Mouse (Mus musculus): Measurements from ENCODE around the gene Ccnt1. TPM values are rescaled to one million over a fixed set of nuclear protein-coding genes. Genes with fewer than 3 reads are reported as not detected.
"Not testable (repeated sequence)": the region's sequence is repeated elsewhere in the genome, so short reads cannot be mapped to it uniquely, and the experiment has no call there.

Ccnt1 gene
- total RNA-seq, 1 experiment from 2014 or later: 57.3 TPM

- DNase-seq: no peak
Measured at GRCm38 (mm10) chr15:98545151-98545550, 25.6 kb downstream of the Ccnt1 start.

- DNase-seq: peak; percentile 27
Measured at GRCm38 (mm10) chr15:98543341-98543740, 27.4 kb downstream of the Ccnt1 start.

GRCm38 (mm10) chr15:98541064-98541463 is 29.7 kb downstream of the Ccnt1 start:
- DNase-seq: no peak

- DNase-seq: no peak
Measured at GRCm38 (mm10) chr15:98537923-98538322, 32.8 kb downstream of the Ccnt1 start.

- no peak for DNase-seq
Measured at GRCm38 (mm10) chr15:98536828-98537510, 33.8 kb downstream of the Ccnt1 start.

- DNase-seq: no peak
Measured at GRCm38 (mm10) chr15:98535921-98536320, 34.8 kb downstream of the Ccnt1 start.

- peak; percentile 98 for DNase-seq
Measured at GRCm38 (mm10) chr15:98533881-98534627, 36.7 kb downstream of the Ccnt1 start, which contains the start of gene Kansl2. Gene Kansl2, minus strand, starts transcription at chr15:98534264.

GRCm38 (mm10) chr15:98533035-98533531 is 37.6 kb downstream of the Ccnt1 start:
- DNase-seq: peak; percentile 44

- DNase-seq: peak; percentile 50
Measured at GRCm38 (mm10) chr15:98532281-98532680, 38.4 kb downstream of the Ccnt1 start.

GRCm38 (mm10) chr15:98528066-98528563 is 42.6 kb downstream of the Ccnt1 start:
- DNase-seq: no peak

- DNase-seq: no peak
Measured at GRCm38 (mm10) chr15:98527056-98527771, 43.5 kb downstream of the Ccnt1 start.

GRCm38 (mm10) chr15:98526057-98526456 is 44.7 kb downstream of the Ccnt1 start:
- DNase-seq: no peak

- no peak for DNase-seq
Measured at GRCm38 (mm10) chr15:98521245-98521644, 49.5 kb downstream of the Ccnt1 start.

GRCm38 (mm10) chr15:98517380-98518355 is 53.1 kb downstream of the Ccnt1 start:
- peak; percentile 80 for DNase-seq

GRCm38 (mm10) chr15:98514845-98515244 is 55.9 kb downstream of the Ccnt1 start:
- DNase-seq: not testable (repeated sequence)

GRCm38 (mm10) chr15:98514146-98514545 is 56.6 kb downstream of the Ccnt1 start:
- DNase-seq: no peak

GRCm38 (mm10) chr15:98513676-98514075 is 57.0 kb downstream of the Ccnt1 start:
- not testable (repeated sequence) for DNase-seq

GRCm38 (mm10) chr15:98512799-98513321 is 57.9 kb downstream of the Ccnt1 start:
- DNase-seq: peak; percentile 78

GRCm38 (mm10) chr15:98512232-98512631 is 58.5 kb downstream of the Ccnt1 start:
- no peak for DNase-seq

- no peak for DNase-seq
Measured at GRCm38 (mm10) chr15:98511386-98511928, 59.3 kb downstream of the Ccnt1 start.

All from adrenal gland, postnatal 14 days (tissue).